Mouse (Mus musculus) cerebellum, adult 8-10 months (tissue): ENCODE data around the gene Pxdc1.

Experiments used
- DNase-seq: peaks from one replicate; pipeline ENCODE4 v3.0.0; 2022

The Pxdc1 gene

GRCm38 (mm10) chr13:34653391-34653790 lies at the start of gene Pxdc1:
Pxdc1 (minus strand) TSS chr13:34653486.
- no peak for DNase-seq

DNA sequence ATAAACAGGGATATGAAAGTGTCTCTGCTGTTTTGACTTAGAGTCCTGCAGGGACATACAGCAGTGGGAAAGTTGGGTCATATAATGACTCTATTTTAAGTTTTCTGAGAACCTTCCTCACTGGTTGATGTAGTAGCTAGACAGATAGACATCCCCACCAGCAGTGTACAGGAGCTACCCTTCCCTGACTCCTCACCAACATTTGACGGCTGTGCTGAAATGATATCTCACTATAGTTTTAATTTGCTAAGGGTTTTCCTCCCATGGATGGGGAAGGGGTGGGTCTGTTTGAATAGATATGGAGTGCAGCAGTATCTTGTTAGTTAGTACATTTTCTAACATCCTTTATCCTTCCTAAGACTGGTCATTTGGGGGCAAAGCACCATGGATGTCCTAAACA lies 47.3 kb upstream of the Pxdc1 start:
- DNase-seq, result no peak

GRCm38 (mm10) chr13:34700091-34700490 lies 46.8 kb upstream of the Pxdc1 start:
- DNase-seq, result no peak

DNA sequence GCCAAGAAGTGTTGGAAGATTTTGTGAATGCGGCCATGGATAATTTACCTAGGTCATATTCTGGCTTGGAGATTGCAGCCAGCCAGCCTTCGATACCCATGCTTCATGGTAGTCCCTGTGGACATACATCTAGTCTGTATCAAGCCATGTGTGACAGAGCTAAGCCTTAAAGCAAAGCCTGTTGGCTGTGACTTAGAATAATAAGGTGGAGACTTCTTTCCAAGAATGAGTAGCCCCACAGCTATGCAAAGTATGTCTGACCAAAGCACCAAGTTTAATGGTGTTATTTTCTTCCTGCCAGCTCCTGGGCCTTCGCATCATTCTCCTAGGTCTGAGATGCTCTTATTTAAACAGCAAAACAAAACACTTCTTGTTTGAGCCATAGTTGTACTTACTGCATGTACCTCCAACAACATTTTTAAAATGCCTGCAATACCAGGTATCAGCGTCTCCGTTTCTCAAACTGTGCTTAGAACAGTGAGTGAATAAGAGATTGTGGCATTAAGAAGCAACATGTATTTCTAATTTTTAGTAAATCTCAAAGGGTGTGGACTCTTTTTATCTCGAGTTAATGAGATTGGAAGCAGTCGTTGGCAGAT lies 43.5 kb upstream of the Pxdc1 start:
- no peak for DNase-seq

DNA sequence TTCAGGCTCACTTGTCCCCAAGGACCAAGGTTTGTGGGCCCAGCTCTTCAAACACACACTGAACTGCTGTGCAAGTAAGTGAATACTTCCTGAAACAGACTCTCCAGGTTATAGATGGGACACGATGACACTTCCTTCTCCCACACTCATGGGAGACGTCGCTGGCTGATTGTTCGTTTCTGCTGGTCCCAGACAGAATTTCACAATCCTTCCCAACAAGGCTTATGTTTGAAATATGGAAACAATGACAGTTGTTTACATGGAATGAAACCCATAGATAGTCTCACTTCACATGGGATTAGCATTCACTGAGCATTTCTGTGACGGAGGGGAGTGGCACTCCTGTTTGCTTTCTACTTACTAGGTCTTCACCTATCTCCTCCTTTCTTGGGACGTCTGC lies 39.8 kb upstream of the Pxdc1 start:
- DNase-seq, result no peak

- DNase-seq, result no peak
Observed at GRCm38 (mm10) chr13:34691049-34691448, 37.8 kb upstream of the Pxdc1 start.

GRCm38 (mm10) chr13:34685008-34685765 lies 31.9 kb upstream of the Pxdc1 start:
- no peak for DNase-seq

DNA sequence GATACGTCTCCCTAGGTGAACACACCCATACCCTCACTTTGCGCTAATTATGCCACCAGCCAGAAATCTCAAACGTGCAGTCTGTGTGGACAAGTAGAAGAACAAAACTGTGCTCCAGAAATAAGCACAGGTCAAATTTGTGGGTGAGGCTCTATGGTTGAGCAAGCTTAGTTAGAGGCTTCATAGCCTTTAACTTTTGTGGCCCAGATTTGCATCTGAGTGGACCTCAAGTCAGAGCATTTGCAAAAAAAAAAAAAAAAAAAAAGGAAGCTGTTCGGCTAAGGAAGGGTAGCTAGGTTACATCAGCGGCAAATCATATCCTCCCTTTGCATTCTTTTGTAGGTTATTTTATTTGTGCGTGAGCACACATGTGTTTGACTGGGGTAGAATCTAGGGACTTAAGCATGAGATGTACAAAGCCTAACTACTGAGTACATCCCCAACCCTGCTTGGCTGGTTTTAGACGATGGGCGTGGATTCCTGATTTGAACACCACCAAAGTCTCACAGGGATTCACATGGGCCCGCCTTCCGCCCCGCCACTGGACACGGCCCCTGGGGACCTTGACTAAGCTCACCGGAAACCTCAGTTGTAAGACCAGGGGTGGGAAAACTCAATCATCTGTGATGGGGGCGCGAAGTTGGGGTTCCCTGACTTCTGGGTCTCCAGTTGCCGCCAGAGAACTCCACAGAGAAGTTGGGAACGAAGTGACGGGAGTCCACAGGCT lies 30.6 kb upstream of the Pxdc1 start:
- no peak for DNase-seq

DNA sequence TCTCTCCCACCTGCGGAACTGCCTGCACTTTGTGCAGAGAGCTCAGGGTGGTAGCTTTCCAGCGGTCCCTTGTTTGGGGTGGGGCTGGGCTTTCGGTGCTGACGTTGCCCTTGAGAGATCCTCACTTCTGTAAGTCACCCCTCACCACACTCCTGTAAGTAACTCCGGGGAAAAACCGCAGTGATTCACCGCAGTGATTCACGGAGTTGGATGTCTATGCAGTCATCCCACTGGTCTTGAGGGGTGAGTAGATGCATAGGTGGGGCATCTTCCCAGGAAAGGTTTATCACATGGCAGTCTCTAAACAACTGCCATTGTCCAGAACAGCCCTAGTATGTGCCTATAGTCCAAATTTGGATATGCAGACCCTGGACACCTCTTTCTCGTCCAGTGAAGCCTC lies 30.0 kb upstream of the Pxdc1 start:
- DNase-seq, result no peak

- no peak for DNase-seq
Observed at GRCm38 (mm10) chr13:34676507-34676906, 23.2 kb upstream of the Pxdc1 start.

GRCm38 (mm10) chr13:34675847-34676383 lies 22.6 kb upstream of the Pxdc1 start:
- no peak for DNase-seq

- DNase-seq, result no peak
Observed at GRCm38 (mm10) chr13:34673354-34673753, 20.1 kb upstream of the Pxdc1 start.

DNA sequence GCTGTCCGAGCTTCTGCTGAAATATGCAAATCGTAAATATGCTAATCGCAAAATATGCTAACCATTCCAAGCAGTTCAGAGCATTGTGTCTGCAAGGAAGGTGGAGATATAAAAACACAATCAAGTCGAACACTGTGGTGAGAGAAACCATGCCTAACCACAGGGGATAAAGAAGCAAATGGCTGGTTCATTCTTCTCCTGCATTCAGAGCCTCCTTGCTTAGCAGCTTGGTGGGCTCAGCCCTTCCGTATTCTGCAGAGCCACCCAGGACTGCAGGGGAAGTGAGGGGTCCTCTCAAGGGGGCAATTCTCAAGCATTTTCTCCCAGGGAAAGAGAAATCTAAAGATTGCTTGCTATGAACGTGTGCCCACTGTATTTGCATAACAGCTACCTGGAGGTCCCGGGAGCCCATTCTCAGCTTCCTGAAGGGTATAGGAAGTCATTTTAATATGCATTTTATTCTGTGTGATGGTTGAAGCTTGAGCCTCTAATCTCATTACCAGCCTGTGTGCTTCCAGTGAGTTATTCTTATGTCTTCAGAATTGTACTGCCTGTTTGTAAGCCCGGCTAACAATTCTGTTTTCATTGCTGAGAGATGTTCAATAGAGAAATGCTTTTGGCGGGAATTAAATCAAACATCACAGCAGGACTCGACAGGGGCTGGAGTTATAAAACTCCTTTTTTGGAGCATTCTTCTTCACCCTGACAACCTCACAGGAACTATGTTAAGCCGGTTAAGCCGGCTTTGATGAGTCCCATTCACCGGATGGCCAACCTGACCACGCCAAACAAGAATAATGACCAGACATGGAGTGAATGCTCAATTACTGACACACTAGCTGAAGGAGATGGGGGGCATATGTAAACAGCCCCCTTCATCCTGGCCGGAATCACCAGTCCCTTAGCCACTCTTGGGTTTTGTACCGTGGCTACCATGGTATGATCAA lies 16.9 kb upstream of the Pxdc1 start:
- no peak for DNase-seq

DNA sequence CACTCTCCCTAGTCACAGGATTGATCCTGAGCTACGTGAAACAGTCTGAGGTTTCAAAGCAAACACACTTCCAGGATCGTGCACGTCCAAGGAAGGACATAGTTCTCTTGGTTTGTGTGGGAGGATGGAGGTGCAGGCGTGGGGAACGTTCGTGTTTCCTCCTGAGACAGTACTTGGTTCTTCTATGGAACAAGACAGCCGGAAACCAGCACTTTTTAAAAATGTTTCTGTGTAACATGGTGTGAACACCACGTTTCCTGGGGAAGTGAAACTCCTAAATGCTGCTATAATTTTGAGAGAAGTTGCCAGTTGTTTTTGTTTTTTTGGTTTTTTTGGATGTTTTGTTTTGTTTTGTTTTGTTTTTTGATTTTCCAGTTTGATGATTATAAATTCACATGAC lies 13.9 kb upstream of the Pxdc1 start:
- no peak for DNase-seq

DNA sequence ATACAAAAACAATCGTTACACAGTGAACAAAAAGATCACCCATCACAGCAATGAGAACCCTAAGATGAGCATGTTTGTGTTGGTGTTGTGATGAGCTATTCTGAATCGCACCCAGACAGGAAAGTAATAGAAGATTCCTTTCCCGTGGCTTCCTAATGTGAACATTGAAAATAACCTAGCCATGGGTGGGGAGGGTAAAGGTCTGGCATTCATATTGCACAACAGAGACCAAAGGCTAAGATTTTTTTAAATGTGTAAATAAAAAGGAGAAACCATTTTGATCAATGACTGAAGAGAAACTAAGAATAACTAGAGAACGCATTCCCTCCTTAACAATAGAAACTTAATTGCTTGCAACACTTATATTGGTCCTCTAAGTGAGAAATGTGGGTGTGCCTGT lies 11.8 kb upstream of the Pxdc1 start:
- DNase-seq, result no peak

GRCm38 (mm10) chr13:34663762-34664161 lies 10.5 kb upstream of the Pxdc1 start:
- no peak for DNase-seq

- no peak for DNase-seq
Observed at GRCm38 (mm10) chr13:34659507-34659906, 6.2 kb upstream of the Pxdc1 start.

- DNase-seq, result no peak
Observed at GRCm38 (mm10) chr13:34656351-34656750, 3.1 kb upstream of the Pxdc1 start.

DNA sequence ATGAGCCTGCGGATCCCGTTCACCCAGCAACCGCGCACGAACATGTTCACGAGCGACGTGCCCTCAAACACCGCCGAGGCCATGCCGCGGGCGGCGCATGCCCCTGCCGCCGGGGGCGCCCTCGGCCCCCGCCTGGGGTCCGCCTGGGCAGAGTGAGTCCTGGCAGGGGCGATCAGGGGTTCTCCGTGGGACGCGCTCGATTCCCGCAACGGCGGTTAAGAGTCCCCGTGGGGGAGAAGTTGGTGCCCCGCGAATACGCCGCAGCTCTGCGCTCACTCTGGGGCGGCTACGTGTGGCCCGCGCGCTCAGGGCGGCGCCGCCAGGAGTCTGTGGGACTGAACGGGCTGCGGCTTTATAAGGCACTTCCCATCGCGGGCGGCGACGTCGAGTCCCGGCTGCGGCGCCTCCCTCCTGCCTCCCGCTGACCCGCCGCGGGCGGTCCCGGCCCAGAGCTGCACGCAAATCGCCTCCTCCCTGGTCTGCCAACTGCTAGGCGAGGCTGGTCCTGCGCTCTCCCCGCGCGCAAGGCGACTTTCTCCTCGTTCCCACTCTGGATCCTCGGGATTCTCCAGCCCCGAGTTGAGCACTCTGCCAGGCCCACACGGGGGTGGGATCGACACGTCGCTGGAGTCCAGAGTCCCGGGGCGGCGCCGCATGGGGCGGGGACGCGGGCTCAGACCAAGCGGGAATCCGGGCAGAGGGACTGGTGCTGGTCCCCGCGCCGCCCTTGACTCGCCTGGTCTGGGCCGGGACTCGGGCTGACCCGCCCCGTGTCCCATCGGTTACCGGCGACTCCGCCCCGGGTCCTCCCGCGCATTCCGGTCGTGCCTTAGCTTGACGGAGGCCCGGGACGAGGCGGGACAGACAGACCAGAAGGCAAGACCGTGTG lies 689 bp downstream of the Pxdc1 start:
- DNase-seq, result no peak

DNA sequence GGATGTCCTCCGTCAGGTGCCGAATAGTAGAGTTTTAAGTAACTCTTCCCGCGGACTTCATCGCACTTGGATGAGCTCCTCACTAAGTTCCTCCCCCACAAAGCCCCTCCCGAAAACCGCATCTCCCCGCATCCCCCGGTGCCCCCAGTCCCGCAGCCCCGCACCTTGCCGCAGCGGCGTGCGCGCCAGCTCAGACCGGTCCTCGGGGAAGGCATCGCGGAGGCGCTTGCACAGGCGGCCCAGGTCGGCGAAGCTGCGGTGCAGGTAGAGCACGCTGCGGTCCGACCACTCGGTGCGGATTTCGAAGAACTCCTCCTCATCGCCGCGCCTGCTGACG lies 1.3 kb downstream of the Pxdc1 start:
- no peak for DNase-seq

DNA sequence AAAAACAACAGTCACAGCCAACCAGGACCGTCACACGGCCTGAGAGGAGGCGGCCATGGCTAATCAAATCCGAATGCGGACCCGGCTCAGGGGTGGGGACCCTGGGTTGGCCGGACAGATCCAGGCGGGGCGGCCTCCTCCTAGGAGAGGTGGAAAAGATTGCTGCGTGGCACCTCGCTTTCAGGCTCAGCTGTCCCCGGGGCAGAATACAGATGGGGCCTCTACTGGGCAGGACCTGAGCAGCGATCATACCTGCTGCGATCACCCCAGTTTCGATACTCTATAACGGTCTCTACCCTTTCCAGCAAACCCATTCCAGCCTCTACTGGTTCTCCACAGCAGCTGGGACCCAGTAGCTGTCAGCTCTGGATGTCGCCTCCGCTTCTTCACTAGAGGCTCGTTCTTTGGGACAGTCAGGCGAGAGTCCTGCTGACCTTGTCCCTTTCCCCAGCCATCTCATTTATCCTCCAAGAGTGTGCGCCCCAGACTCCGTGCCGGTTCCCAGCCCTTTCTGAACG lies 1.8 kb downstream of the Pxdc1 start:
- no peak for DNase-seq

DNA sequence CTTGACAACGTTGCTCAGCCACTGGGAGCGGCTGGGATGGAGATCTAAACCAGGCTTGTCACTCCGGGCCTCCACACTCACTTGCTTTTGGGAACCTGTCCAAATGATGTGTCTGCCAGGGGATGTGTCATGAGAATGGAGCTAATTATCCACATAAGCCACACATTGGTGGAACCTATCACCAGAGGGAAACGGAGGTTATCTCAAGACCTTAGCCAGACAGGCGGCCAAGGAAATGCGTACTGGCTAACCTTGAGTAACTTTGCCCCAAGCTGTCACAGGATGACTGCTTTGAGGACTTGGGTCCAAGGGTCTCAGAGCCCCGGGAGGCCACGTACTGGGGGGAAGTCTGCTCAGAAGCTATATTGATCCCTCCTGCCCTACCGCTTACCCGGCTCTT lies 2.3 kb downstream of the Pxdc1 start:
- DNase-seq, result no peak
